Mouse (Mus musculus) liver, embryonic 12.5 days (tissue): Measurements from ENCODE around the gene Qdpr. TPM values are rescaled to one million over a fixed set of nuclear protein-coding genes. Genes with fewer than 3 reads are reported as not detected.
A peak's percentile ranks its signal among the peaks of the same experiment; 100 is the strongest.

Experiments used
- ATAC-seq: fragments of 200-750 bp; cut with Nextera tagmentation; 2 replicates; pipeline ENCODE4 v1.8.0; 2017; ENCODE audit warnings: moderate number of reproducible peaks, mild to moderate bottlenecking, moderate library complexity
- H3K27ac ChIP-seq: fragments of 300-500 bp; sonication (generic); 2 replicates; pipeline ENCODE4 v1.5.1; 2016; ENCODE audit warnings: mild to moderate bottlenecking
- H3K27me3 ChIP-seq: fragments of 300-500 bp; sonication (generic); replicated peaks from 2 replicates; pipeline ENCODE4 v1.6.1; 2016; ENCODE audit warnings: mild to moderate bottlenecking, moderate library complexity
- H3K36me3 ChIP-seq: fragments of 300-500 bp; sonication (generic); 2 replicates; pipeline ENCODE4 v1.6.1; 2016; ENCODE audit warnings: mild to moderate bottlenecking, moderate library complexity
- H3K4me1 ChIP-seq: fragments of 300-500 bp; sonication (generic); 2 replicates; pipeline ENCODE4 v1.6.1; 2016
- H3K4me2 ChIP-seq: fragments of 300-500 bp; sonication (generic); 2 replicates; pipeline ENCODE4 v1.6.1; 2016; ENCODE audit warnings: mild to moderate bottlenecking, moderate library complexity
- H3K4me3 ChIP-seq: fragments of 300-500 bp; sonication (generic); 2 replicates; pipeline ENCODE4 v1.5.1; 2016; ENCODE audit warnings: mild to moderate bottlenecking, moderate library complexity
- H3K9ac ChIP-seq: fragments of 300-500 bp; sonication (generic); 2 replicates; pipeline ENCODE4 v1.6.1; 2016; ENCODE audit warnings: mild to moderate bottlenecking, moderate library complexity
- H3K9me3 ChIP-seq: fragments of 300-500 bp; sonication (generic); replicated peaks from 2 replicates; pipeline ENCODE4 v1.6.1; 2016; ENCODE audit warnings: mild to moderate bottlenecking, moderate library complexity
- WGBS: fragments of 180-500 bp; shearing (Covaris S2); methylation state at CpG from one replicate; pipeline ENCODE4 v1.1.7; 2016; ENCODE audit not compliant: insufficient replicate concordance; 5-methylcytosine and 5-hydroxymethylcytosine counted together
- polyA plus RNA-seq: library from polyadenylated mRNA; unstranded; fragments of >200 nt; fragmentation: Nextera tagmentation; extraction: Ambion mirVana; gene quantifications from 2 replicates; pipeline ENCODE4 v1.2.1, GENCODE M21; 2016

Gene Qdpr
- polyA plus RNA-seq, 1 experiment from 2014 or later = 77.6 TPM

GRCm38 (mm10) chr5:45421881-45422844, 27.9 kb downstream of the Qdpr start:
- Histone ChIP-seq H3K36me3 (no peaks in the 10 kb centered on the region), H3K4me1 (no peaks in the 10 kb centered on the region), H3K9ac (no peak overlapping the region), H3K4me2 (no peak overlapping the region), H3K9me3 (no peaks in the 10 kb centered on the region), H3K4me3 (no peak overlapping the region), H3K27me3 (no peaks in the 10 kb centered on the region), H3K27ac (no peak overlapping the region)
- ATAC-seq = no peak
- WGBS = 56% methylated on average over 12 of the region's 12 CpGs

DNA sequence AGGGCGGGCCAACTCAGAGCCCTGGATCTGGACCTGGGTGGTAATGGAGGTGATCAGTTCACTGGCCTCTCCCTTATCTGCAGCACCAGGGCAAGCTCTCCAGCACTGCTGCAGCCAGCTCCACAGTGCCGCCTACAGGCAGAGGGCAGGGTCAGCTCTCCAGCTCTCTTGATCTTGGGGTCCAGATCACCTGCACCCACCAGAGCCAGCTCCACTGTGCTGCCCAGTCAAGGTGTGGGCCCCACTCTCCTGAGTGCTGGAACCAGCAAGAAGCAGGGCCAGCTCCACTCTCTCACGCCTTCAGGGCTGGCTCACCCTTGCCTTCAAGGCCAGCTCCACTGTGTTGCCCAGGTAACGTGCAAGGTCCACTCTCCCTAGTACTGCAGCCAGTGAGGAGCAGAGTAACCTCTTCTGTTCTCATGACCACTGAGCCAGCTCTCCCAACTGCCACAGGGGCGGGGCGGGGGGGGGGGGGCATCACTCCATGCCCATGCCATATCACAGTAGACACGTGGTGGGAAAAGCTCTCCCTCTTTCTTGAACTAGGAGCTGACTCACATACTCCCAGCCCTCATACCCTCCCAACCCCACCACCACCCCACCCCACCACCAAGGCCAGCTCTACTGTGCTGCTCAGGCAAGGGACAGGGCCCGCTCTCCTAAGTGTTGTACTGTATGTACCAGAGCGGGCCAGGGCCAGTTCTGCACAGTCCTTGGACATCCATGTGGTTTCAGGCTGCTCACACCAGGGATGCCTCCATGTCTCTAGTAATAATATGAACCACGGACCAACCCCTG, 30.0 kb downstream of the Qdpr start:
- no peaks in the 10 kb centered on the region for H3K36me3 ChIP-seq
- H3K9ac ChIP-seq = no peak overlapping the region
- H3K27ac ChIP-seq = no peak overlapping the region
- ATAC-seq = peak; percentile 60; the same call in 1 of the 2 replicates
- no peak overlapping the region for H3K4me3 ChIP-seq
- H3K27me3 ChIP-seq = no peaks in the 10 kb centered on the region
- no peak overlapping the region for H3K4me2 ChIP-seq
- WGBS = 64% methylated on average over 10 of the region's 10 CpGs
- no peaks in the 10 kb centered on the region for H3K9me3 ChIP-seq
- no peaks in the 10 kb centered on the region for H3K4me1 ChIP-seq

DNA sequence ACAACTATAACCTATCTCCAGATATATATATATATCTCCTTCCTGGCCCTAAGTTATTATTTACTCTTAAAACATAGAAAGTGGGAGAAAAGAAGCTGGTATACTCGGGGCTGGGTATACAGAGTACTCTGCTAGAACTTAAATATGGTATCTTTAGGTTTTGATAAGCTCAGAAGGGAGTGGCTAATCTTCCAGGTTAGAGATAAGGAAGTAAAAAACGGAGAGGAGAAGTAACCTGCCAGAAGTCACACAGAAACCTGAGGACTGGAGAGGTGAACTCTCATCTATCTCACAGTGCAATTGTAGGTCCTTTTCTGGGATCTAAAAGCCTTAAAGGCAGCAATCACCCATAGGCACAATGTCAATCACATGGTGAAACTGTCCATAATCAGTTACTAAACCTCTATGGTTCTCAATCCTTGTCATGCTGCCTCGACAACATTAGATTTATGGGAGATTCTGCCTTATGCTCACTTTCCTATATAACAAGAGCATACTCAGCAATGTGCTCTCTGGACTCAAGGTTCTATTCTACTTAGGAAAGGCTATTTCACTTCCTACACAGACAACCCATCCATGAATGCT, 32.1 kb downstream of the Qdpr start:
- no peak for ATAC-seq
- no peak overlapping the region for H3K4me3 ChIP-seq

DNA sequence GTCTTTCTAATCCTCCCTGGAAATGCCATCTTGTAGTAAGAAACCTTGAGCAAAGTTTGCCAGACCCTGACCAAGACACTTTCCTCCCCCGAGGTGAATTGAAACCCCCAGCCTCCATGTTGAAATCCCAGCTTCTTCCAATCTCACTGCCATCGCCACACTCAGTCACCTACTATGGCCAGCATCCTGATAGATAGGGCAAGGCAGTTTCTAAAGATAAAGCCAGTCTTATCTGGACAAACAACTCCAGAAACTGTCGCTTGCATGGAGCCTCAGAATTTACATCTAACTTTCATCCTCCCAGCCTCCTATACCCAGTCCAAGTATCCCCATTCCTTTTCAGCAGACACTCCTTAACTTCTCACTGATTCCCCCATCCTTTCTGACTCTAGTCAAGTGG, 33.6 kb downstream of the Qdpr start:
- H3K4me3 ChIP-seq = no peak overlapping the region
- H3K4me1 ChIP-seq = no peaks in the 10 kb centered on the region
- no peak overlapping the region for H3K27ac ChIP-seq
- WGBS = 53% methylated on average over 3 of the region's 3 CpGs
- no peaks in the 10 kb centered on the region for H3K36me3 ChIP-seq
- H3K9me3 ChIP-seq = no peaks in the 10 kb centered on the region
- H3K27me3 ChIP-seq = no peaks in the 10 kb centered on the region
- no peak for ATAC-seq
- no peak overlapping the region for H3K4me2 ChIP-seq
- no peak overlapping the region for H3K9ac ChIP-seq

More for the DNA sequence above, 32.1 kb downstream of the Qdpr start:
- no peaks in the 10 kb centered on the region for H3K27me3 ChIP-seq
- WGBS = 36% methylated on average over 3 of the region's 3 CpGs
- no peaks in the 10 kb centered on the region for H3K4me1 ChIP-seq
- no peak overlapping the region for H3K27ac ChIP-seq
- no peak overlapping the region for H3K4me2 ChIP-seq
- H3K9ac ChIP-seq = no peak overlapping the region
- H3K36me3 ChIP-seq = no peaks in the 10 kb centered on the region
- no peaks in the 10 kb centered on the region for H3K9me3 ChIP-seq

DNA sequence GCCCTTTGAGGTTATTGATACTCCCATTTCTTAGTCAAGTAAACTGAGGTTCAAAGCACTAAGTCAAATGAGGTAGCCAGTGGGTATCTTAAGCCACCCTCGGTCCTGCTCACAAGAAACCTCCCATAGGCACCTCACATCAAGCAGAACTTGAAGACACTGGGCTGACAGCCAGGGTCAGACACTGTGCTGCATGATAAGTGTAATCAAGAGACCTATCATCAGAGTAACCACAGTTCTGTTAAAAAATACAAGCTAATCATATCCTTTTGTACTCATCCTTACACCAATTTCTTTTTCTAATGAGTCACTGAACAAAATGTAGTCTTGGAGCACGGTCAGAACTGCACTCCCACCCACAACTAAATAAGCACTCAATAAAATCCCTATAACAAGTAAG, 43.9 kb downstream of the Qdpr start:
- Histone ChIP-seq H3K9ac (no peak overlapping the region), H3K4me1 (no peaks in the 10 kb centered on the region), H3K27me3 (no peaks in the 10 kb centered on the region), H3K4me3 (no peak overlapping the region), H3K4me2 (no peak overlapping the region), H3K36me3 (no peaks in the 10 kb centered on the region), H3K9me3 (no peaks in the 10 kb centered on the region), H3K27ac (no peak overlapping the region)
- 50% methylated on average over 2 of the region's 2 CpGs for WGBS
- ATAC-seq = no peak

DNA sequence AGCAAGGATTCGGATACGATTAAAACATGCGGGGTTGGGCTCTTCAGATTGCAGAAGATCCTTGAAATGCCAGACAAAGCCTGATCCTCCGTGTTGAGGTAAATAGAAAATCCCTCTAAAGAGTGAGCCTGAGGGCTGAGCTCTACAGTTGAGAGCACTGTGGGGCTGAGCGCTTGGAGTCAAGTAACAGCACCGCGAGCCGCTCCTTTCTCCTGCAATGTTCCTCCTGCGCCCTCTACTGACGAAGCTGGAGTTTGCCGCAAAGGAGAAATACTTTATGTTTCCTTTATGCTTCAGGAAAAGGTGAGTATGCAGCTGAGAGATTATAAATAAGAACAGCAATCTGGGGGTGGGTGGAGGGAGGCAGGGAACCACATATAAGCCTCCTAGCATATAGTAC, 47.4 kb downstream of the Qdpr start:
- no peak overlapping the region for H3K9ac ChIP-seq
- no peaks in the 10 kb centered on the region for H3K9me3 ChIP-seq
- ATAC-seq = no peak
- no peak overlapping the region for H3K27ac ChIP-seq
- 19% methylated on average over 11 of the region's 11 CpGs for WGBS
- H3K4me3 ChIP-seq = no peak overlapping the region
- no peaks in the 10 kb centered on the region for H3K4me1 ChIP-seq
- no peaks in the 10 kb centered on the region for H3K27me3 ChIP-seq
- no peaks in the 10 kb centered on the region for H3K36me3 ChIP-seq
- H3K4me2 ChIP-seq = no peak overlapping the region

GRCm38 (mm10) chr5:45384034-45384812, 65.8 kb downstream of the Qdpr start:
- no peaks in the 10 kb centered on the region for H3K4me1 ChIP-seq
- H3K27ac ChIP-seq = no peak overlapping the region
- H3K36me3 ChIP-seq = no peaks in the 10 kb centered on the region
- H3K4me3 ChIP-seq = no peak overlapping the region
- no peak overlapping the region for H3K9ac ChIP-seq
- H3K9me3 ChIP-seq = no peaks in the 10 kb centered on the region
- no peak overlapping the region for H3K4me2 ChIP-seq
- WGBS = 68% methylated on average over 2 of the region's 2 CpGs
- no peaks in the 10 kb centered on the region for H3K27me3 ChIP-seq
- ATAC-seq = no peak

Other genes starting within 250 kb of the Qdpr start
- gene Clrn2, start 3.5 kb upstream of the Qdpr start, polyA plus RNA-seq = not detected in 2 replicates
- gene Lap3, start 43.1 kb upstream of the Qdpr start, polyA plus RNA-seq = 67.2 and 69.0 TPM in 2 replicates
- 138 TPM in 2 replicates for gene Med28, start 70.0 kb upstream of the Qdpr start, polyA plus RNA-seq
- 0.18 and 0.29 TPM in 2 replicates for gene Fam184b, start 189.4 kb upstream of the Qdpr start, polyA plus RNA-seq
- gene Ncapg, start 219.7 kb upstream of the Qdpr start, polyA plus RNA-seq = 59.9 and 62.7 TPM in 2 replicates